Mouse (Mus musculus) cortical plate, adult 2 months (tissue): ENCODE data around the gene Ccdc69. TPM values are rescaled to one million over a fixed set of nuclear protein-coding genes. Genes with fewer than 3 reads are reported as not detected.
"Not testable (repeated sequence)": the region's sequence is repeated elsewhere in the genome, so short reads cannot be mapped to it uniquely, and the experiment has no call there.

ENCODE experiments used
- H3K27ac ChIP-seq: fragments of 200-500 bp; 2 replicates; pipeline ENCODE4 v1.5.1; 2012; ENCODE audit warnings: low read length, control low read depth, inconsistent platforms; ENCODE audit not compliant: insufficient read depth
- H3K4me1 ChIP-seq: fragments of 200-500 bp; 2 replicates; pipeline ENCODE4 v1.6.1; 2011; ENCODE audit warnings: low read length; ENCODE audit not compliant: control insufficient read depth, insufficient read depth
- H3K4me3 ChIP-seq: fragments of 200-500 bp; 2 replicates; pipeline ENCODE4 v1.5.1; 2011; ENCODE audit warnings: mild to moderate bottlenecking, low read length, control low read depth; ENCODE audit not compliant: insufficient read depth
- CTCF ChIP-seq: fragments of 200-500 bp; IDR thresholded peaks from 2 replicates; pipeline ENCODE4 v1.5.1; 2011; ENCODE audit warnings: mild to moderate bottlenecking, control low read depth, low read length; ENCODE audit not compliant: insufficient read depth; ENCODE audit errors: extremely low read depth
- POLR2A ChIP-seq: fragments of 200-500 bp; IDR thresholded peaks from 2 replicates; pipeline ENCODE4 v1.6.1; 2011; ENCODE audit warnings: mild to moderate bottlenecking, low read length, control low read depth; ENCODE audit not compliant: insufficient read depth; ENCODE audit errors: extremely low read depth
- polyA plus RNA-seq: library from polyadenylated mRNA; depleted of rRNA; stranded (reverse); fragments of >200 nt; gene quantifications from 2 replicates; pipeline ENCODE4 v1.2.3, GENCODE M21; 2012

The Ccdc69 gene
- polyA plus RNA-seq, 1 experiment = 0.58 TPM

DNA sequence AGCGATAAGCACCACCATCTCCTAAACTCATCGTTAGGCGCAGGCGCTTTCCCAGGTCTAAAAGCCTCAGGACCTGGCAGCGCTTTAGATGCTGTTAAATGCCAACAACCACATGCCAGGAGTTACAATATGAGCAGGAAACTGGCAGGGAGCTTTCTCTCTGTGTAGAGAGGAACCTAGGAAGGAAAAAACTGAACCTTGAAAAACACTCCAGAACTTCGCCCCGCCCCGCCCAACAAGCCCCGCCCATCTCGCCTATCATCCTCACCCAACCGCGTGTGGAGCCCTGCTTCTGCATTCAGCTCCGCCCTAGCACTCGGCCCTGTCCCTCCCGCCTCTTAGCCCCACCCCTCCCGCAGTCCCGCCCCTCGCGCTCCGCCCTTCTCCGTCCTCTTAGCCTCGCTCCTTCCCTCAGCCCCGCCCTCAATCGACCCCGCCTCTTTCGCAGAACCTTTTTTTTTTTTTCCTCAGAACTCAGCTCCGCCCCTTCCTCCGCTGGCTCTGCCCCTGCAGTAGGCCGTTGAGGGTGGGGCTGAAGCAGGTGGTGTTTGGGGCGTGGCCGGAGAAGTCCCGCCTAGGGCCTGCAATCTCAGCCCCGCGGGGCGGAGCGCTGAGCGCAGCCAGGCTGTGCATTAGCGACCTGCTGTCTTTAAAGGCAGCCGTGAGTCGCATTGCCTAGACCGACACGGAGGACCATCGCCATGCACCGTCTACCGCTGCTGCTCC, 19.7 kb upstream of the Ccdc69 start, which contains the start of gene Gm2a:
TSS of gene Gm2a (plus strand) at position 653 of the 726 bp plus-strand sequence.
- peak within 1 kb of the TSS; percentile 62; the same call in 1 of the 2 replicates for H3K27ac ChIP-seq
- TF ChIP-seq POLR2A (peak; percentile 98), CTCF (no peak)
- peaks cover 1% of the 10 kb centered on the region; the same call in 1 of the 2 replicates for H3K4me1 ChIP-seq
- peak within 1 kb of the TSS; percentile 75 for H3K4me3 ChIP-seq

DNA sequence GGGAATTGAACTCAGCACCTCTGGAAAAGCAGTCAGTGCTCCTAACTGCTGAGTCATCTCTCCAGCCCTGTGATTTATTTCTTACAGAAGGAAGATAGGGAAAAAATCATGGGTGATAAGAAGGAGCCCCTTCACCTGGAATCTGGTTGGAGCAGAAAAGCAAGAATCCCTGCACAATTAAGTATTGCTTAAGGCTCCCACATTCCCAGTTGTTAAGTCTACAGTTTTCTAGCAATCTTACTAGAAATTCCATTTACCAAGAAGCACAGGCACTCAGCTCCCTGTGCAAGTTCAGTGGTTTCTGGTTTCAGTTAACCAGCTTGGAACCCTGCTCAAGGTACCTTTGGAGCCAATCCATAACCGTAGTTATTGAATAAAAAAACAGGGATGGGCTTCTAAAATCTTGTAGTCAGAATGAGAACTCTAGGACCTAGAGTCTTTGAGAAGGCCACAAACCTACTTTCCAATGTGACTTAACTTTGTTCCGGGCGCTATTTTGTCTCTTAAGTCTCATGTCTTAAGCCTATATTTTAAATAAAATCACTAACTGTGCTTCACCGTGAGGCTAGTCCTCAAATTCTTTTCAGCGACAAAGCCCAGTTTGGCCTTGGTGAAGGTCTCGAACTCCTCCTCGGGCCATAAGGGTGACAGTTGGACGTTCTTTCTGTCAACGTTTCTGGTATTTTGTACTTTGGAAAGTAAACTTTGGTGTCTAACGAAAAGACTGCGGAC, 19.0 kb upstream of the Ccdc69 start:
- Histone ChIP-seq H3K4me3 (peak overlapping the region; percentile 27), H3K4me1 (peaks cover 1% of the 10 kb centered on the region; the same call in 1 of the 2 replicates), H3K27ac (no peak overlapping the region)
- TF ChIP-seq POLR2A (no peak), CTCF (no peak)

DNA sequence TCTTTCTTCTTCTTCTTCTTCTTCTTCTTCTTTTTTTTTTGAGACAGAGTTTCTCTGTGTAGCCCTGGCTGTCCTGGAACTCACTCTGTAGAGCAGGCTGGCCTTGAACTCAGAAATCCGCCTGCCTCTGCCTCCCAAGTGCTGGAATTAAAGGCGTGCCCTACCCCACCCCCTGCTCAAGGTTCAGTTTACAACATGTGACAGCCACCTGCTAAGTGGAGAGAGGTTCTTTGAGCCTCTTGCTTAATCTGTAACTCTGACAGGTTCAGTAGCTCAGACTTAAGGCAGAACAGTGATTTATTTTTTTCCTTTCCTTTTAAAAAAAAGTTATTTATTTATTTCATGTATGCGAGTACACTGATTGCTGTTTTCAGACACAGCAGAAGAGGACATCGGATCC, 18.4 kb upstream of the Ccdc69 start:
- not testable (repeated sequence) for H3K4me3 ChIP-seq, H3K27ac ChIP-seq, H3K4me1 ChIP-seq

DNA sequence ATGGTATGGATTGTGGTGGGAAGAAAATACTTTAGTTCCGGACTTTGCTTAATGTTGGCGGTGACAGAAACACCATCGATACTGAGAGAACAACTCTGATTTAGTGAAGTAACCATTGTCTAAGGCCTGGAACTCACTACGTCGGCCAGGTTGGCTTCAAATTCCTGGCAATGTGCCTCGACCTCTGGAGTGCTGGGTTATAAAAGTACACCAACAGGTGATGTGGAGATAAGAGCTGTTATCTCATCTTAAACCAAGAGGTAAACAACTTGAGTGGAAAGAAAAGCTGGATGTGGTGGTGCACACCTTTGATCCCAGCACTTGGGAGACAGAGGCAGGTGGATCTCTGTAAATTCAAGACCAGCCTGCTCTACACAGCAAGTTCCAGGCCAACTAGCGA, 15.2 kb upstream of the Ccdc69 start:
- TF ChIP-seq CTCF = no peak
- no peak for TF ChIP-seq POLR2A
- H3K4me3 ChIP-seq = no peak overlapping the region
- no peaks in the 10 kb centered on the region for H3K4me1 ChIP-seq
- no peak overlapping the region for H3K27ac ChIP-seq

DNA sequence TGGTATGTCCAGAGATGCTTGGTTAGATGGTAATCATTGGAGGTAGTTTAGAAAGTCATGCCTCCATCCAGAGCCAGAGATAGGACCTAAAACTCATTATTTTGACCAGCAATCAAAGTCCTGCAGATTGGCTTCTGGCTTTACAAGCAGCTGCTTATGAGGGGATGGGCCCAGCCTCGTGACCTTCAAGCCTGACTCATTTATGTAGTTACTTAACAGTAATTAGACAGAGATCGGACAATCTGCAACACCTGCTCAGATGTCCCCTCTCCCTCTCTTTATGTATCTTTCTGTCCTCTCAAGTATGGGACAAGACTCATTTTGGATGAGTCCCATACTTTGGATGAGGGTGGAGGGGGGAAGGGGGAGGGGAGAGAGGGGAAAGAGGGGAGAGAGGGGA, 12.0 kb upstream of the Ccdc69 start:
- TF ChIP-seq CTCF = no peak
- TF ChIP-seq POLR2A = no peak
- Histone ChIP-seq H3K4me3 (no peak overlapping the region), H3K27ac (no peak overlapping the region), H3K4me1 (no peaks in the 10 kb centered on the region)

DNA sequence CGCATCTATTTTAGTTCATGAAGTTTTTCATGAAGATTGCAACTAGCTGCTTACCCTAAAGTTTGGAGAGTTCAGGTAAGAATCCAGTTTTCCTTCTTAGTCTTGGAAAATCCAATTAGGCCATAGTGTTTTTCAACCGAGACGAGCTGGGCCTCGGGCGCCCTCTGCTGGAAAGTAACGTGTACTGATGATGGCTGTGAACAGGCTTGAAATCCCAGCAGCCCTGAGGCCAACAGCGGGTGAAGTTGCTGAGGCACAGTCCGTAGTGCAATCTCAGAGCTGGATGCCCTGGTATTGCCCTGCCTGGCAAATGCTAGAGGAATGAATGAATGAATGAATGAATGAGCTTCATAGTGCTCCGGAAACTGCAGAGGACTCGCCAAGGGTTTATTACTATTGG, 9.1 kb upstream of the Ccdc69 start:
- H3K4me1 ChIP-seq = no peaks in the 10 kb centered on the region
- H3K27ac ChIP-seq = no peak overlapping the region
- no peak overlapping the region for H3K4me3 ChIP-seq
- TF ChIP-seq POLR2A (no peak), CTCF (peak; percentile 87)

DNA sequence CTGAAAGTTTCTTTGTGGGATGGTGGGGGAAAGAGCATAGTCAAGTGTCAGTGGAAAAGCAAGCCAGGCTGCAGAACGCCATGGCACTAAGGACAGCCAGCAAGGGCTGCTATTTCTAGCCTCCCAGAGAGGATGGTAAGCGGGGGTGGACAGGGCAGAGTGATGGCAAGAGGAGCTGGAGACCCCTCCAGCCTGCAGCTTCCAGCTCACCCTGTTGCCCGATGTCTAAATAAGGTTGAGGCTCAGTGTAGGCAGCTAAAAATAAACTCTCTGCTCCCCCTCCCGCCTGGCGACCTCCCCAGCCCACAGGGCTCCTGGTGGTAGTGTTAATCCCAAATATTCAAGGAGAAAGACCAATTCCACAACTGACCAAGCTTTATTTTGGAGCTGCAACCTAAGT, 7.5 kb upstream of the Ccdc69 start:
- Histone ChIP-seq H3K4me3 (no peak overlapping the region), H3K27ac (no peak overlapping the region), H3K4me1 (no peaks in the 10 kb centered on the region)
- TF ChIP-seq POLR2A = no peak
- no peak for TF ChIP-seq CTCF

DNA sequence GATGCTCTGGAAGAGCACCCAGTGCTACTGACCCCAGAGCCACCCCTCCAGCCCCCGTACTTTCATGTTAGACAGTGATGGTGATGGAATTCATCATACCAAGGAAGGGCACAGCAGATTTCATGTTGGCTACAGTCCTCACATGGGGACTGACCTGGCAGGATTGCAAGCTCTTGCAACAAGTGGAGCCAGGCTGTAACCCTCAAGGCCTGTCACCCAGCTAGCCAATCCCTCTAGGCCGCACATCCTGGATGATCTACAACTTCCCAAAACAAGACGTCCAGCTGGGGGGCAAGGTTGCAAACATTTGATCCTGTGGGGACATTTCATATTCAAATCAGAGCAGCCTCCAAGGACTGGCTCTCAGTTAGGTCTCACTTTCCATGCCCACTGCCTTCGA, 6.7 kb upstream of the Ccdc69 start:
- TF ChIP-seq POLR2A = no peak
- no peak for TF ChIP-seq CTCF
- Histone ChIP-seq H3K27ac (no peak overlapping the region), H3K4me3 (no peak overlapping the region), H3K4me1 (no peaks in the 10 kb centered on the region)

DNA sequence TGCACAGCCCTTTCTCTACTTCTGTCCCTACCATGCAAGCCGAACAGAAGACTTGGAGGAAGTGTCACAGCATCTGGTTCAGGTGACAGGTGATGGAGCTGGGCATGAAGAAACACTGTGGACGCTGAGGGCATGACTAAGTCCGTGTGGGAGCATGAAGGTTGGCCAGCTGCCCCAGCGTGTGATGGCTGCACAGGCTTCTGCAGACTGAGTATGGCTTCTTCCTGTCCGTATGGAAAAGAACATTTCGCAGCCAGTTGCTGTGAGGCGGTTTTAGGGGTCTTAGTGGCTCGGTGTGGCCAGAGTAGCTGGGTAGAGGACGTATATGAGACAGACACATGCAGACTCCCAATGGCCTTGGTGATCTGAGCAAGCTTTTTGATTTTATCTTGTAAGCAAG, 3.3 kb upstream of the Ccdc69 start:
- TF ChIP-seq POLR2A = no peak
- no peak for TF ChIP-seq CTCF

DNA sequence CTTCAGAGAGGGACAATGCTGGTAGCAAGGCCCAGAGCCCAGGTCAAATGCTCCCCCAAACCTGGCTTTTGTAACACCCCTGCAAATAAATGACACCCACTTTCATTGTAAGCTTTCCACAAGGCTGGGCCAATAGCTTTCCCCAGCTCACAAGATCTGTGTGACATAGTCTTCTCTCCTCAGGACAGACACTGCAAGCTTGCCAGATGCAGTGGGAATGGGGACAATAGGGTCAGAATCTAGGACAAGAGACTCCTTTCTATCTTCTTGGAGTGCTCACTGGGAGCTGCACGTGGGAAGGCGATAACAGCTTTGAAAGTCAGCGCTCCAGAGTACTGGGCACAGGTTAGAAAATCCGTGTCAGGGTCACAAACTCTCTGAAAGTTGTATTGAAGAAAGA, 1.2 kb upstream of the Ccdc69 start:
- no peak overlapping the region for H3K4me3 ChIP-seq
- TF ChIP-seq CTCF = no peak
- TF ChIP-seq POLR2A = no peak
- no peak overlapping the region for H3K27ac ChIP-seq
- no peaks in the 10 kb centered on the region for H3K4me1 ChIP-seq

More for the DNA sequence above, 3.3 kb upstream of the Ccdc69 start:
- Histone ChIP-seq H3K27ac (no peak overlapping the region), H3K4me1 (no peaks in the 10 kb centered on the region), H3K4me3 (no peak overlapping the region)

DNA sequence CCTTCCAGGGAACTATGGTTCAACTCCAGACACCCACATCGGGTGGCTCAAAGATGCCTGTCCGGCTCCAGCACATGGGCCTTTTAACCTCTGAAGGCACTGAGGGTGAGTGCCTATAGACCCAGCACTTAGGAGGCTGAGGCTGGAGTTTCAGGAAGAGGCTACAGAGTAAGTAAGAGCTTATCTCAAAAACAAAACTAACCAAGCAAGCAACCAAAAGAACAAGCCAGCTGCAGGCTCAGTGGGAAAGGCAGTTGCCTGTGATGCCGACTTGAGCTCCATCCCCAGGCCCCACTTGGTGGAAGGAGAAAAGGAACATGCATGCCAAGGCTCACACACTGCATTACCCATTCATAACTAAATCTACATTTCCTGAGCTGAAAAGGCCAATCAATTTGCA, 571 bp upstream of the Ccdc69 start:
- no peaks in the 10 kb centered on the region for H3K4me1 ChIP-seq
- H3K4me3 ChIP-seq = no peak overlapping the region
- no peak for TF ChIP-seq POLR2A
- TF ChIP-seq CTCF = no peak
- H3K27ac ChIP-seq = no peak overlapping the region
